Mouse (Mus musculus) heart, embryonic 15.5 days (tissue): Measurements from ENCODE around the gene Vsnl1. TPM values are rescaled to one million over a fixed set of nuclear protein-coding genes. Genes with fewer than 3 reads are reported as not detected.

ENCODE experiments used
- ATAC-seq: fragments of 200-750 bp; cut with Nextera tagmentation; replicated peaks from 2 replicates; pipeline ENCODE4 v1.8.0; 2017; ENCODE audit warnings: low read depth, moderate TSS enrichment; ENCODE audit not compliant: insufficient number of reproducible peaks, insufficient read depth, low FRiP score
- H3K27ac ChIP-seq: fragments of 300-500 bp; sonication (generic); 2 replicates; pipeline ENCODE4 v1.5.1; 2015; ENCODE audit warnings: mild to moderate bottlenecking, inconsistent platforms
- H3K27me3 ChIP-seq: fragments of 300-500 bp; sonication (generic); 2 replicates; pipeline ENCODE4 v1.6.1; 2015; ENCODE audit warnings: inconsistent platforms
- H3K36me3 ChIP-seq: fragments of 300-500 bp; sonication (generic); 2 replicates; pipeline ENCODE4 v1.6.1; 2015; ENCODE audit warnings: mild to moderate bottlenecking, inconsistent platforms
- H3K4me1 ChIP-seq: fragments of 300-500 bp; sonication (generic); replicated peaks from 2 replicates; pipeline ENCODE4 v1.6.1; 2015; ENCODE audit warnings: inconsistent platforms
- H3K4me2 ChIP-seq: fragments of 300-500 bp; sonication (generic); 2 replicates; pipeline ENCODE4 v1.6.1; 2015; ENCODE audit warnings: inconsistent platforms, mild to moderate bottlenecking, moderate library complexity
- H3K4me3 ChIP-seq: fragments of 300-500 bp; sonication (generic); 2 replicates; pipeline ENCODE4 v1.5.1; 2015; ENCODE audit warnings: mild to moderate bottlenecking, inconsistent platforms
- H3K9ac ChIP-seq: fragments of 300-500 bp; sonication (generic); 2 replicates; pipeline ENCODE4 v1.6.1; 2015; ENCODE audit warnings: mild to moderate bottlenecking, inconsistent platforms
- H3K9me3 ChIP-seq: fragments of 300-500 bp; sonication (generic); replicated peaks from 2 replicates; pipeline ENCODE4 v1.6.1; 2016; ENCODE audit warnings: inconsistent platforms
- WGBS: fragments of 180-500 bp; shearing (Covaris S2); methylation state at CpG from one replicate; pipeline ENCODE4 v1.1.7; 2015; ENCODE audit warnings: mixed read lengths; 5-methylcytosine and 5-hydroxymethylcytosine counted together
- polyA plus RNA-seq: library from polyadenylated mRNA; unstranded; fragments of >200 nt; fragmentation: Nextera tagmentation; extraction: Ambion mirVana; gene quantifications from 2 replicates; pipeline ENCODE4 v1.2.1, GENCODE M21; 2015

Vsnl1 gene
- polyA plus RNA-seq, 1 experiment from 2014 or later = 9.9 TPM

DNA sequence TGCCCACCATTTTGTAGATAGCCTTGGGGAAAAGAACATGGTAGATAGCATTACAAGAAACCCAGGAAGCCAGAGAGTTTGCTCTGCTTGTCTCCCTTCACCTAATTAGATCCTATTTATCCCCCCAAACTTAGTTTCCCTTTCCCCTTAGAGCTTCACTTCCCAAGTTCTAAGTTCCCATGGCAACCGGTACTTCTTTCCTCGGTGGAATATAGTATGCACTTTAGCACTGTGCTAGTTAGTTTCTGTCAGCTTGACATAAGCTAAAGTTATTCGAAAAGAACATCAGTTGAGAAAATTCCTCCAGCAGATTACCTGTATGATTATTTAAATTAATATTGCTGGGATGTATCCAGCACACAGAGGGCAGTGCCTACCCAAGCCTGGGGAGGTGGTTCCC lies 109.9 kb downstream of the Vsnl1 start:
- no peak overlapping the region for H3K4me2 ChIP-seq
- no peak overlapping the region for H3K27ac ChIP-seq
- H3K4me1 ChIP-seq = no peaks in the 10 kb centered on the region
- 83% methylated on average over 3 of the region's 3 CpGs for WGBS
- no peak overlapping the region for H3K4me3 ChIP-seq
- H3K9ac ChIP-seq = no peak overlapping the region
- no peaks in the 10 kb centered on the region for H3K9me3 ChIP-seq
- no peaks in the 10 kb centered on the region for H3K36me3 ChIP-seq
- no peaks in the 10 kb centered on the region for H3K27me3 ChIP-seq
- ATAC-seq = no peak

DNA sequence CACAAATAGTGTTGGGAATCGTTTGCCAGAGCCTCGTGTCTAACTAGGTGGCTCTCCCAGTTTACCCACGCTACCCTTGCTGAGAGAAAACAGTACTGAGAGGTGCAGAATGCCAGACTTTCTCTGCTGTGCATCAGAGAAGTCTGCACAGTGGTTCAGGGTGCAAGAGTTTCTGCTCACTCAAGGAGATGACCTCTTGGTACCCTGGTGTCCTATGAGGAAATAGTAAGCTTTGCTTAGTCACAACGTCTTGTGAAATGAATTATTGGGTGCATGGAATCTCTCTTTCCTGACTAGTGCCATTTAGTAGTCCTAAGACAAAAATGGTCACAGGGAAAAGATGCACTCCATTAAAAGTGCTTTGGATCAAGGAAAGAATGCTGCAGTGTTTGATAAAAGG lies 111.9 kb downstream of the Vsnl1 start:
- Histone ChIP-seq H3K27me3 (no peaks in the 10 kb centered on the region), H3K4me3 (no peak overlapping the region), H3K27ac (no peak overlapping the region), H3K4me2 (no peak overlapping the region), H3K9me3 (no peaks in the 10 kb centered on the region), H3K4me1 (no peaks in the 10 kb centered on the region), H3K36me3 (no peaks in the 10 kb centered on the region), H3K9ac (no peak overlapping the region)
- no peak for ATAC-seq
- 46% methylated on average over 4 of the region's 4 CpGs for whole genome bisulfite sequencing

- Histone ChIP-seq H3K4me2 (no peak overlapping the region), H3K9ac (no peak overlapping the region), H3K4me1 (no peaks in the 10 kb centered on the region), H3K36me3 (peaks cover 36% of the 10 kb centered on the region), H3K9me3 (no peaks in the 10 kb centered on the region), H3K27ac (no peak overlapping the region), H3K4me3 (no peak overlapping the region), H3K27me3 (no peaks in the 10 kb centered on the region)
- ATAC-seq = no peak
- WGBS = 51% methylated on average over 6 of the region's 6 CpGs
Measured at GRCm38 (mm10) chr12:11317671-11318070, 118.7 kb downstream of the Vsnl1 start.

GRCm38 (mm10) chr12:11313840-11314239 lies 122.6 kb downstream of the Vsnl1 start:
- WGBS = 81% methylated on average over 1 of the region's 1 CpGs
- Histone ChIP-seq H3K4me1 (no peaks in the 10 kb centered on the region), H3K27ac (no peak overlapping the region), H3K36me3 (peaks cover 49% of the 10 kb centered on the region), H3K4me2 (no peak overlapping the region), H3K4me3 (no peak overlapping the region), H3K9ac (no peak overlapping the region), H3K27me3 (no peaks in the 10 kb centered on the region), H3K9me3 (no peaks in the 10 kb centered on the region)
- ATAC-seq = no peak

- 95% methylated on average over 2 of the region's 2 CpGs for WGBS
- no peak overlapping the region for H3K27ac ChIP-seq
- H3K9ac ChIP-seq = no peak overlapping the region
- no peaks in the 10 kb centered on the region for H3K27me3 ChIP-seq
- ATAC-seq = no peak
- no peaks in the 10 kb centered on the region for H3K9me3 ChIP-seq
- H3K4me2 ChIP-seq = no peak overlapping the region
- no peak overlapping the region for H3K4me3 ChIP-seq
- H3K36me3 ChIP-seq = peaks cover 54% of the 10 kb centered on the region
- H3K4me1 ChIP-seq = no peaks in the 10 kb centered on the region
Measured at GRCm38 (mm10) chr12:11311106-11311505, 125.3 kb downstream of the Vsnl1 start.

DNA sequence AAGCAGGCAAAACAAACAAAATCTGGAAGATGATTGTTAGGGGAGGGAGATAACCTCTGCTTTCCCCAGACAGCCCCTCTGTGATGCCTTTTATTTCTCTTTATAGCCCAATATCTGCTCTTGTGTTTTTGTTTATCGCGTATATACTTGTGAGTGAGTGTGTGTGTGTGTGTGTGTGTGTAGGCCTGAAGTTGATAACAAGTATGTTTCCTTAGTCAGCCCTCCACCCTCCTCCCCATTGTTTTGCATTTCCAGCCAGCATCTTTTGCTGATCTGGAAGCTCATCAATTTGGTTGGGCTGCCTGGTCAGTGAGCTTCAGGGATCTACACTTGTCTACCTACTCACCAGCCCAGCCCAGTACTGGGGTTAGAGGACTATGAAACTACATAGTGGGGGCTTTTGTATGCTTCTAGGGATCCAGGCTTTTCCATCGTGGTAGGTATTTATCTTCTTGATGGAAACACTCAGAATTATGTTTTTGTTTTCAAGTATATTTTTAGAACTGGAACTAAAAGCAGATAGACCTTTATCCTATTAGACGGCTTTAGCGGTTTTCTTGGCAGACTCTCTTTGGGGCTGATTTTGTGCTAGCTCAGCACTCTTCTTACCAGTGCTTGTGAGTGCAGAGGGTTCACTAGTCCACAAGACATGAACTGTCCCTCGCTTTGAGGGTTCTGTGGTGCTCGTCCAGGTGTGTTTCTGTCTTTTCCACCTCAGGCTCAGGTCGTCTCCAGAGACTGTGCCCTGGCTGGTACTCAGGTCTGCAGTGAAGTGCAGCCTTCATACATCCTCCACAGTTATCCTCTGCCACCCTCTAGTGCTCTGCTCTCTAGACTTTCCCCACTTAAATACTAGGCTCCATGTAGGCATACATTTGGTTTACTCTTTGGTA lies 129.4 kb downstream of the Vsnl1 start:
- WGBS = 82% methylated on average over 8 of the region's 8 CpGs
- Histone ChIP-seq H3K4me1 (no peaks in the 10 kb centered on the region), H3K36me3 (peaks cover 63% of the 10 kb centered on the region), H3K27ac (no peak overlapping the region), H3K9me3 (no peaks in the 10 kb centered on the region), H3K4me3 (no peak overlapping the region), H3K27me3 (no peaks in the 10 kb centered on the region), H3K9ac (no peak overlapping the region), H3K4me2 (no peak overlapping the region)
- no peak for ATAC-seq

- no peak for ATAC-seq
- H3K36me3 ChIP-seq = peaks cover 67% of the 10 kb centered on the region
- H3K9ac ChIP-seq = no peak overlapping the region
- no peak overlapping the region for H3K4me3 ChIP-seq
- 90% methylated on average over 1 of the region's 1 CpGs for WGBS
- no peaks in the 10 kb centered on the region for H3K9me3 ChIP-seq
- no peak overlapping the region for H3K4me2 ChIP-seq
- H3K27me3 ChIP-seq = no peaks in the 10 kb centered on the region
- no peaks in the 10 kb centered on the region for H3K4me1 ChIP-seq
- H3K27ac ChIP-seq = no peak overlapping the region
Measured at GRCm38 (mm10) chr12:11300858-11301257, 135.6 kb downstream of the Vsnl1 start.

- 90% methylated on average over 2 of the region's 2 CpGs for WGBS
- H3K36me3 ChIP-seq = peaks cover 64% of the 10 kb centered on the region
- H3K4me2 ChIP-seq = no peak overlapping the region
- no peak for ATAC-seq
- no peak overlapping the region for H3K4me3 ChIP-seq
- H3K9me3 ChIP-seq = no peaks in the 10 kb centered on the region
- no peaks in the 10 kb centered on the region for H3K4me1 ChIP-seq
- no peak overlapping the region for H3K9ac ChIP-seq
- H3K27me3 ChIP-seq = no peaks in the 10 kb centered on the region
- H3K27ac ChIP-seq = no peak overlapping the region
Measured at GRCm38 (mm10) chr12:11286382-11286781, 150.0 kb downstream of the Vsnl1 start.

DNA sequence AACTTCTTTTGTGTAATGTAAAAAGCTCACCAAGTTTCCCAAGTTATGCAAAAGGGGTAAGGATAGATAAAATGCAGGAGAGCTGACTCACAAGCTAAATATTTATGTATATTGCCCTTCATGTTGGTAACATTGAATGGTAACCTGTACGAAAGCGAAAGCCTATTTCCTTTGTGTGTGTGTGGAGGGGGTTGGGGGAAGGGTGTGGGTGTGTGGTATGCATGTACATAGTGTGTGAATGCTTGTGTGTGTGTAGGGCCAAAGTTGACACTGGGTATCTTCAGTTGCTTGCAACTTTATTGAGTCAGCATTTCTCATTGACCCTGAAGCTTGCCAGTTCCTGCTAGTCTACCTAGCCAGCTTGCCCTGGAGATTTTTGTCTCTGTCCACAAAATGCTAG lies 154.8 kb downstream of the Vsnl1 start:
- H3K9me3 ChIP-seq = no peaks in the 10 kb centered on the region
- peaks cover 67% of the 10 kb centered on the region for H3K36me3 ChIP-seq
- H3K27ac ChIP-seq = no peak overlapping the region
- 88% methylated on average over 2 of the region's 2 CpGs for WGBS
- no peak overlapping the region for H3K9ac ChIP-seq
- H3K4me1 ChIP-seq = no peaks in the 10 kb centered on the region
- ATAC-seq = no peak
- no peak overlapping the region for H3K4me3 ChIP-seq
- H3K27me3 ChIP-seq = no peaks in the 10 kb centered on the region
- H3K4me2 ChIP-seq = no peak overlapping the region

GRCm38 (mm10) chr12:11279886-11280285 lies 156.5 kb downstream of the Vsnl1 start:
- Histone ChIP-seq H3K27ac (no peak overlapping the region), H3K36me3 (peaks cover 53% of the 10 kb centered on the region)
- 88% methylated on average over 3 of the region's 3 CpGs for WGBS

GRCm38 (mm10) chr12:11277207-11277606 lies 159.2 kb downstream of the Vsnl1 start:
- Histone ChIP-seq H3K27ac (no peak overlapping the region), H3K4me1 (peaks cover 4% of the 10 kb centered on the region; the same call in 1 of the 2 replicates), H3K36me3 (peaks cover 42% of the 10 kb centered on the region), H3K27me3 (no peaks in the 10 kb centered on the region), H3K9me3 (no peaks in the 10 kb centered on the region), H3K4me2 (no peak overlapping the region), H3K4me3 (no peak overlapping the region), H3K9ac (no peak overlapping the region)
- WGBS = 92% methylated on average over 6 of the region's 6 CpGs
- no peak for ATAC-seq

More at GRCm38 (mm10) chr12:11279886-11280285, 156.5 kb downstream of the Vsnl1 start:
- Histone ChIP-seq H3K4me2 (no peak overlapping the region), H3K4me1 (peaks cover 2% of the 10 kb centered on the region; the same call in 1 of the 2 replicates), H3K27me3 (no peaks in the 10 kb centered on the region), H3K9me3 (no peaks in the 10 kb centered on the region), H3K4me3 (no peak overlapping the region), H3K9ac (no peak overlapping the region)
- no peak for ATAC-seq

DNA sequence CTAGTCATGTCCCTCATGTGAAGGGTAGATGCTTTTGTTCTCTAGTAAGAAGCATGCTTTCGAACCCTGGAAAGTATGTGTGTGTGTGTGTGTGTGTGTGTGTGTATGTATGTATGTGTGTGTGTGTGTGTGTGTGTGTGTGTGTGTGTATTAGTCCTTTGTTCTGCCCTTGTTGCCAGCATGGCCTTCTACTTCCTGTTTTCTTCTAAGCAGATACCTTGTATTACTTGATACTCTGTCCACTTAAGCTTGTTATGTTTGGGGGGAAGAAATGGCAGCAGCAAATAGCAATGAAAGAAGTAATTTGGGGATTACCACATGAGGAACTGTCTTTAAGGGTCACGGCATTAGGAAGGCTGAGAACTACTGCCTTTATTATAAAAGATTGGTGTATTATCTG lies 159.8 kb downstream of the Vsnl1 start:
- H3K9ac ChIP-seq = no peak overlapping the region
- ATAC-seq = no peak
- H3K4me3 ChIP-seq = no peak overlapping the region
- no peaks in the 10 kb centered on the region for H3K9me3 ChIP-seq
- H3K36me3 ChIP-seq = peaks cover 39% of the 10 kb centered on the region
- peaks cover 4% of the 10 kb centered on the region; the same call in 1 of the 2 replicates for H3K4me1 ChIP-seq
- H3K27ac ChIP-seq = no peak overlapping the region
- WGBS = 90% methylated on average over 2 of the region's 2 CpGs
- no peak overlapping the region for H3K4me2 ChIP-seq
- H3K27me3 ChIP-seq = no peaks in the 10 kb centered on the region
